Mouse (Mus musculus): ENCODE results near the gene Sp8.

Sp8 gene

GRCm38 (mm10) chr12:118849203-118849861, 3.2 kb downstream of the Sp8 start:
- DNase-seq, result no peak

- no peak for DNase-seq
Observed at GRCm38 (mm10) chr12:118849996-118850395, 3.9 kb downstream of the Sp8 start.

DNA sequence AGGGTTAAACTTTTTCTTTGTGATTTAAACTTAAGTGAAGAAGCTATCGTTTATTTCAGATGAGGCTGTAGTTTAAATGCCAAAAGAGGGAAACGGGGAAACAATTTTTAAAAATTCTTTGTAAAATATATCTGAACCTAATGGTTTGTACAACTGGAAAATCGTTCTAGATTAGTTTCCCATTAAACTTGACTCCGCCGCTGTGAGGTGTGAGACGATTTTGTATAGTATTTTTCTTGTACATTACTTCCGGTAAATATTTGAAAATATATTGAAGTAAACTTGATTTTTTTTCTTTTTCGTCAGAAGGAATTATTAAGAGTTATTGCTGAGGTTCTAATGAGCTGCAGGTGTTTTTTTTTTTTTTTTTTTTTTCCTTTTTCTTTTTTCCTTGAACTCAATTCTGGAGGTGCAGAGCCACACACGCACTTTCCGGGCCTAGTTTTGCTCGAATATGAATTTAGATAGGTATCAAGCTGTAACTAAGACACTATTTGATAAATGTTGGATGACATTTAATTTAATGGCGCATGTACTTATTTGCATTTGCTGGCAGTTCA, 4.8 kb downstream of the Sp8 start:
- DNase-seq, result no peak

GRCm38 (mm10) chr12:118853331-118853730, 7.2 kb downstream of the Sp8 start:
- DNase-seq, result no peak

- no peak for DNase-seq
Observed at GRCm38 (mm10) chr12:118854401-118854800, 8.3 kb downstream of the Sp8 start.

DNA sequence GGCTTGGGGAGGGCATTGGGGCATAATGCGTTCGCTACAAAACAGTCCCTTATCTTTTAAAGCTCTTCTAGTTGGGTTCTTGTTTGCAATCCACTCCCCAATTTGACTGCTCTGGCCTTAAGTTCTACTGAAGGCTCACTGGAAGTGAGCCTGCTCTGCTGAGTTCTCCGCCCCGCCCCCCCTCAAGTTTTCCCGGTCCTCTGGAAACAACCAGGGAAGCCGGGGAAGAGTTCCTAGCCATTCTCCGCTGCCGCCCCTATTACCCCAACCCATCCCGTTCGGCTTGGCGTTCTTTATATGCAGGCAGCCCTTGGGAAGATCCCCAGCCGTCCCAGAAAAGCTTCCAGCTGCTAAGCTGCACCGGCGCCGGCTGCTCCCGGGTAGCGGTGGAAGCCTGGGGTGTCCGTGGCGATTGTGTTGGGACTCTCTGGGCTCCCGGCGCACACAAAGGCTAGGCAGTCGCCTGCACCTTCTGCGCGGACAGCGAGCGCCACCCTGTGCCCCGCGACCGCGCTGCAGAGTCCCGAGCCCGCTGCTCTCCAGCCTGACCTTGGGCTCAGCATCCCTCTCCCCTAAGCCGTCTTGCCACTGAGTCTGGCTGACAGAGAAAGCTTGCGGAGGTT, 8.8 kb downstream of the Sp8 start:
- DNase-seq, result peak; percentile 25

GRCm38 (mm10) chr12:118856151-118856550, 10.0 kb downstream of the Sp8 start:
- no peak for DNase-seq

DNA sequence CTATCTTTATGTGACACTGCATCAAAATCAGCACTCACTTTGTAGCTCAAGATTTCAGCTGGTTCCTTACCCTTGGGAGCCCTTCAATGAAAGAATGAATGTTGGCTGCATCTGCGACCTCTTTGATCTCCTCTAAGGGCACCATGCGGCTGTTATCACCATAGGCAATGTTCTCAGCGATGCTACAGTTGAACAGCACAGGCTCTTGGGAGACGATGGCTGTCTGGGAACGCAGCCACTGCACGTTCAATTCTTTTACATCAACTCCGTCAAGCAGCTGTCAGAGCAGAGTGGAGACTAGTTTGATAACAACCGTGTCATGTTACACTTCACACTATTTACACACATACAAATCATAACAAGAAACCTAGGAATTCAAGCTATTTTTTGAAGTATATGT, 26.5 kb downstream of the Sp8 start:
- no peak for DNase-seq

GRCm38 (mm10) chr12:118882790-118883189, 36.7 kb downstream of the Sp8 start:
- no peak for DNase-seq

GRCm38 (mm10) chr12:118887964-118888363, 41.8 kb downstream of the Sp8 start:
- DNase-seq, result no peak

Measured in cerebellum, adult 8-10 months (tissue).